Mouse (Mus musculus) heart, postnatal 10 days (tissue): Measurements from ENCODE around the gene Large1. TPM values are rescaled to one million over a fixed set of nuclear protein-coding genes. Genes with fewer than 3 reads are reported as not detected.
A peak's percentile ranks its signal among the peaks of the same experiment; 100 is the strongest.
"Not testable (repeated sequence)": the region's sequence is repeated elsewhere in the genome, so short reads cannot be mapped to it uniquely, and the experiment has no call there.

Experiments used
- DNase-seq, 2 experiments: peaks; one replicate each; pipeline ENCODE4 v3.0.0; 2021
- intact Hi-C: fragments of 180-260 bp; cut with DNase I; formaldehyde crosslinking; loops from one replicate; pipeline ENCODE4 v1.15.1; 2025
- total RNA-seq, 2 experiments: library from RNA; stranded (reverse); gene quantifications; 2 replicates each; pipeline ENCODE4 v1.2.3; 2021

The Large1 gene
- total RNA-seq, 2 experiments from 2014 or later: 29.0 to 29.8 TPM

DNA sequence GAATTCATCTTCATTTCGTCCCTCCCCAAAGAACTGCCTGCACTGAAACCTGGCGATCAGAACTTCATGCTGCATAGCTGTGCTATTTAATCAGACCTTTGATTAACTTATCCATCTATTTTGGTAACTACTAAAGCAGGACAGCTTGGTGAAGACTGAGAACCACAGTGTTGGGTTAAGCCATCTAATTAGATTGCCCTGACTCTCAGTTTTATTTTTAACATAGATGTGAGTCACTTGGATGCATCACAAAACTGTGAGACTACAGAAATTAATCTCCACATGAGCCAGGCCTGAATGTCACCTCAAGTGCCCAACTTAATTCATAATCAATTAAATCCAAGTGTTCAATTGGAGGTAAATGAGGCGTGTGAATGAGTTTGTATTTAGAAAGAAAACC lies 299.5 kb downstream of the Large1 start:
- no peak for DNase-seq
- intact Hi-C loops: no loop called here

GRCm38 (mm10) chr8:73052414-73052813 lies 300.9 kb downstream of the Large1 start:
- intact Hi-C loops: no loop called here
- DNase-seq: no peak

GRCm38 (mm10) chr8:73048136-73048535 lies 305.2 kb downstream of the Large1 start:
- DNase-seq: no peak
- intact Hi-C loops: no loop called here

- no peak for DNase-seq
- intact Hi-C loops: no loop called here
Measured at GRCm38 (mm10) chr8:73029787-73030186, 323.6 kb downstream of the Large1 start.

GRCm38 (mm10) chr8:73018241-73018640 lies 335.1 kb downstream of the Large1 start:
- intact Hi-C loops: no loop called here
- no peak for DNase-seq

DNA sequence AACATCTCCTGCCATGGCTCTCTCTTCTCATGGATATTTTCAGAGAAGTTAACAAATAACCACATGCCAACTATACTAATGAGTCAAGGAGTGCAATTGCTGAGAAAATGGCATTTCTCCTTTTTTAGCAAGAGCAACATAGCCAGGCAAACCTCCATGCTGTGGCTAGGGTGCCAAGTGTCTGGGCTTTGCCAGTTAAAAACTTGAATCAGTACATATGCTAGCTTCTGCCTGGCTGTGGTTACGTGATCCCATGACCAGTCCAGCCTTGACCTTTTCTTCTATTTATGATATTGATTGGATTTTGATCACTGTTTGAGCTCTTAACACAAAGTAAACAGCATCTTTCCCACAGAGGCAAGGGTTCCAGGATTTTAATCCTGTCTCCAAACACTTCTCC lies 335.7 kb downstream of the Large1 start:
- intact Hi-C loops: no loop called here

DNA sequence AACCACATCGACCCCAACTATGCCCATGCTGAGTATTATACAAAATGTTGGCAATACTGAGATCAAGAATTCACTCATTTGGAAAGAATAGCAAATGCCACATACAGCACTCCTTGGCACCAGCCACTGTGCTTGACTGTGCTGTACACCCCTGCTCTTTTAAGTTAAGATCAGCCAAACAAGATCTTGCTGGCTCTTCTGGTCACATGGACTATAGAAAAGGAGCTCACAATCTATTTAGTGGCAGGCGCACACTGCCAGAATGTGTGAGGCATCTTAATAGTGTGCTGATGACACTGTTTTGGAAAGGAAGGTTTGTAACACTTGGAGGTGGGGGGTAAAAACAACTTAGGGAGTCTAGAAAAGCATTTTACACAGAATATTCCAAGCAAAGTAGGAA lies 337.0 kb downstream of the Large1 start:
- DNase-seq: no peak
- intact Hi-C loops: no loop called here

More for the DNA sequence above, 335.7 kb downstream of the Large1 start:
- no peak for DNase-seq

GRCm38 (mm10) chr8:73007489-73007888 lies 345.9 kb downstream of the Large1 start:
- DNase-seq: peak; percentile 14 to 30
- intact Hi-C loops: loop anchor here (5.0 kb wide), 1 partner anchor 345 kb away; the partner anchor contains the start of gene Large1

GRCm38 (mm10) chr8:73003858-73004257 lies 349.5 kb downstream of the Large1 start:
- intact Hi-C loops: no loop called here
- DNase-seq: peak; percentile 11 to 35

DNA sequence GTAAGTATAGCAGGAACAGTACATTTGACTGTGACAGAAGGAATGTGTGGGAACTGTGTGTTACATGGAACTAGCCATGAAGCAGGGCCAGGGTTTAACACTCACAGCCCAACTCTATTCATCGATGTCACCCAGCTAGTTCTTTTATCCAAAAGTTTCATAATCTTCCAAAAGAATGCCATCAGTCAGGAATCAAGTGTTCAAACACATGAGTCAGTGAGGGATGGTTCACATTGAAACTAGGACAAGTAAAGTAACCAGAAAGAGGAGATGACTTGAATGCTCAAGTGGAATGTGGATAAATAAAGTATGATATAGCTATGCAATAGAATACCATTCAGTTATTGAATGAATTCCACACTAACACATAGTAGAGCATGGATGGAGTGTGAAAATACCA lies 359.5 kb downstream of the Large1 start:
- no peak for DNase-seq
- intact Hi-C loops: no loop called here

- intact Hi-C loops: no loop called here
- DNase-seq: no peak
Measured at GRCm38 (mm10) chr8:72990425-72990824, 362.9 kb downstream of the Large1 start.

DNA sequence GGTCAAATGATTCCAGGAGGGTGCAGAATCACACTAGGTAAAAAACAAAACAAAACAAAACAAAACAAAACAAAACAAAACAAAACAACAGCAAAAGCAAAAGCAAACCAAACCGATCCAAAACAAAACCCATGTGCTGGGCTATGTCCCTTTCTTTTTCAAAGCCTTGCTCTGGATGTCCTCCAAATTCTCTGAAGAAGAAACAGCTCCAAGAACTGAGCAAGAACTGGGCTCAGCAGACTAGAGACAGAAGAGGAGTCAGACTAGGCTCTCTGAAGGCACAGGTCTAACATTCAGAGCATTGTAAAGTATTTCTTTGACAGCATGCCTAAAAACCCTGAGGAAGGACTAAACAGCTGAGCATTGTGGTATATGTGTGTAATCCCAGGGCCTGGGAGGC lies 370.5 kb downstream of the Large1 start:
- intact Hi-C loops: no loop called here
- DNase-seq: no peak

- intact Hi-C loops: no loop called here
Measured at GRCm38 (mm10) chr8:72955074-72955473, 398.3 kb downstream of the Large1 start.

DNA sequence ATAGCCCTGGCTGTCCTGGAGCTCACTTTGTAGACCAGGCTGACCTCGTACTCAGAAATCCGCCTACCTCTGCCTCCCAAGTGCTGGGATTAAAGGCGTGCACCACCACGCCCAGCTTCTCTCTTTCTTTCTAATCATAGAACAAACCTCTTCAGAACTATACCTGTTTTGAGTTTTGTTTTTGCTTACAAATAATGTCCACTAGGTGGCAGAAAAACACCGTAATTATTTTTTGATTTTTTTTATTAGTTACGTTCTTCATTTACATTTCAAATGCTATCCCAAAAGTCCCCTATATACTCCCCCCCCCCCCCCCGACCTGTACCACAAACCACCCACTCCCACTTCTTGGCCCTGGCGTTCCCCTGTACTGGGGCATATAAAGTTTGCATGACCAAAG lies 411.9 kb downstream of the Large1 start:
- not testable (repeated sequence) for DNase-seq
- intact Hi-C loops: loop anchor here (10.0 kb wide), 2 partner anchors 293 to 413 kb away; partner anchors contain the start of gene Large1

More at GRCm38 (mm10) chr8:72955074-72955473, 398.3 kb downstream of the Large1 start:
- peak; percentile 3 for DNase-seq

- peak; percentile 17 to 20 for DNase-seq
- intact Hi-C loops: no loop called here
Measured at GRCm38 (mm10) chr8:72919182-72919902, 434.0 kb downstream of the Large1 start.

- DNase-seq: no peak
- intact Hi-C loops: no loop called here
Measured at GRCm38 (mm10) chr8:72905491-72905890, 447.8 kb downstream of the Large1 start.

- no peak for DNase-seq
- intact Hi-C loops: no loop called here
Measured at GRCm38 (mm10) chr8:72901591-72901990, 451.7 kb downstream of the Large1 start.

- no peak for DNase-seq
- intact Hi-C loops: no loop called here
Measured at GRCm38 (mm10) chr8:72899321-72899720, 454.0 kb downstream of the Large1 start.

- no peak for DNase-seq
- intact Hi-C loops: no loop called here
Measured at GRCm38 (mm10) chr8:72883033-72883432, 470.3 kb downstream of the Large1 start.

GRCm38 (mm10) chr8:72873411-72873810 lies 479.9 kb downstream of the Large1 start:
- intact Hi-C loops: no loop called here
- no peak for DNase-seq

DNA sequence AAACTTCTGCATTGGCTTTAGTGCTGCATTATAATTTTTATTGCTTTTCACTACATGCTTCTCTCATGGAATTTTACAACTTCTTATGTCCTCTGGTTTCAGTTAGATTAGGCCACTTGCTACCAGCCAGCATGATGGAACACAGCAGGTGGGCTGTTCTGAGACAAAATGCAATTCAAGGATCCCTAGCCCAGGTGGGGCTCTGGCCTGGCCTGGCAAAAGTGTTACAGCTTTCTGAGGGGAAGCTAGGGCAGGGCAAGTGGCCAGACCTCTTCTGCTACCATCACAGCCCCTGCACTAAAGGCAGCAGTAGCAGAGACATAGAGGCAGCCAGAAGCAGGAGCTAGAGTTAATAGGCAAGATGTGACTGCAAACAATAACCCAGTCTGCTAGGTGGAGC lies 506.5 kb downstream of the Large1 start:
- intact Hi-C loops: no loop called here
- DNase-seq: no peak

GRCm38 (mm10) chr8:72835863-72836262 lies 517.5 kb downstream of the Large1 start:
- no peak for DNase-seq
- intact Hi-C loops: no loop called here

- DNase-seq: no peak
- intact Hi-C loops: no loop called here
Measured at GRCm38 (mm10) chr8:72833112-72833511, 520.2 kb downstream of the Large1 start.
